Mouse (Mus musculus): ENCODE data around the gene Smc1a.

DNA sequence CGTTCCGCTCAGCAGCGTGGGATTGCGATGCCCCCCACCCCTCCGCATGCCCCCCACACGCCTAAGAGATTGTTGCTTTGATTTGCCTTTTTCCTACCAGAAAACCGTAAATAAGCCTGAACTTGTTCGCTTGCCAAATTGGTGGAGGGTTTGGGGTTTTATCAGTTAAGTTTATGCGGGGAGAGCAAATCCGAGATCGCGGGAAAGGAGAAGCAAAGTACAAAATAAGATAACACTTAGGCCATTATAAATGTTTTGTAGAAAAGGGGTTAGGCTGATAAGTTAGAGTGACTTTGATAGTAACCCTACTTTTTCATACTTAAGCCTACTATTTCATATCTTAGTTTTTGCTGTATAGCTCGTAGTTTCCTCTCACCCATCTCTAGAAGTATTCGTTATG is 958 bp downstream of the Smc1a start:
- no peak for TF ChIP-seq CTCF (conservative IDR thresholded peaks at IDR 0.05; ENCODE audit: low read length)
- no peak for TF ChIP-seq POU5F1 (IDR thresholded peaks at IDR 0.05; ENCODE audit: borderline replicate concordance, low read length)

Measured in E14TG2a.4 (cell line).